Mouse (Mus musculus) MEL (cell line): ENCODE measurements around the gene Cables2. TPM values are rescaled to one million over a fixed set of nuclear protein-coding genes. Genes with fewer than 3 reads are reported as not detected.

Experiments
- DNase-seq: peaks from one replicate; pipeline ENCODE4 v3.0.0; 2011; ENCODE audit warnings: low read depth, low spot score
- H3K27ac ChIP-seq: 2 replicates; pipeline ENCODE4 v1.5.1; 2012; ENCODE audit warnings: low read depth, mild to moderate bottlenecking, control low read depth, low read length, moderate library complexity; ENCODE audit not compliant: control insufficient read depth
- H3K27me3 ChIP-seq, 2 experiments: fragments of 150-350 bp in 1 of 2; sonication (generic) in 1 of 2; 2 replicates each; pipeline ENCODE4 v1.6.1; 2012; ENCODE audit warnings: low read length in 2 of 2, mild to moderate bottlenecking in 2 of 2, improper control_type of control experiment in 1 of 2, moderate library complexity in 1 of 2; ENCODE audit not compliant: insufficient read depth in 2 of 2, control insufficient read depth in 1 of 2
- H3K36me3 ChIP-seq, 2 experiments: 2 replicates each; pipeline ENCODE4 v1.6.1; 2012 to 2014; ENCODE audit warnings: low read length in 2 of 2, improper control_type of control experiment in 1 of 2, inconsistent platforms in 1 of 2, mild to moderate bottlenecking in 1 of 2; ENCODE audit not compliant: insufficient read depth in 2 of 2, control insufficient read depth in 1 of 2
- H3K4me1 ChIP-seq, 2 experiments: fragments of 150-350 bp in 1 of 2; sonication (generic) in 1 of 2; 2 replicates each; pipeline ENCODE4 v1.6.1; 2012; ENCODE audit warnings: low read length in 2 of 2, improper control_type of control experiment in 1 of 2, mild to moderate bottlenecking in 1 of 2; ENCODE audit not compliant: insufficient read depth in 2 of 2, control insufficient read depth in 1 of 2
- H3K4me3 ChIP-seq, 2 experiments: fragments of 150-350 bp in 1 of 2; sonication (generic) in 1 of 2; 2 replicates each; pipeline ENCODE4 v1.5.1; 2012; ENCODE audit warnings: low read depth in 2 of 2, low read length in 2 of 2, mild to moderate bottlenecking in 2 of 2, moderate library complexity in 2 of 2, control low read depth in 1 of 2, improper control_type of control experiment in 1 of 2; ENCODE audit not compliant: control insufficient read depth in 1 of 2, insufficient read depth in 1 of 2
- H3K79me2 ChIP-seq: 2 replicates; pipeline ENCODE4 v1.6.1; 2012; ENCODE audit warnings: mild to moderate bottlenecking, low read length, moderate library complexity; ENCODE audit not compliant: control insufficient read depth, poor library complexity, insufficient read depth
- H3K9ac ChIP-seq: 2 replicates; pipeline ENCODE4 v1.6.1; 2012; ENCODE audit warnings: low read depth, mild to moderate bottlenecking, control low read depth, low read length, moderate library complexity; ENCODE audit not compliant: control insufficient read depth, poor library complexity, severe bottlenecking
- H3K9me3 ChIP-seq: fragments of 150-350 bp; sonication (generic); replicated peaks from 2 replicates; pipeline ENCODE4 v1.6.1; 2012; ENCODE audit warnings: mild to moderate bottlenecking, low read length, improper control_type of control experiment, moderate library complexity; ENCODE audit not compliant: insufficient read depth
- BHLHE40 ChIP-seq: IDR thresholded peaks from 2 replicates; pipeline ENCODE4 v1.6.1; 2012; ENCODE audit warnings: low read depth, mild to moderate bottlenecking, inconsistent platforms, low read length, improper control_type of control experiment, borderline replicate concordance
- CHD1 ChIP-seq: IDR thresholded peaks from 2 replicates; pipeline ENCODE4 v1.6.1; 2012; ENCODE audit warnings: low read depth, mild to moderate bottlenecking, inconsistent platforms, low read length, improper control_type of control experiment
- CTCF ChIP-seq, 3 experiments: IDR thresholded peaks in 2 of 3; conservative IDR thresholded peaks in 1 of 3; 2 replicates each; pipeline ENCODE4 v1.5.1; 2011 to 2012; ENCODE audit warnings: low read length in 3 of 3, low read depth in 2 of 3, mild to moderate bottlenecking in 2 of 3, improper control_type of control experiment in 1 of 3, inconsistent platforms in 1 of 3, mixed read lengths in 1 of 3, moderate library complexity in 1 of 3; ENCODE audit not compliant: control insufficient read depth in 1 of 3, insufficient read depth in 1 of 3, poor library complexity in 1 of 3, severe bottlenecking in 1 of 3
- E2F4 ChIP-seq: IDR thresholded peaks from 2 replicates; pipeline ENCODE4 v1.6.1; 2011; ENCODE audit warnings: low read depth, low read length, improper control_type of control experiment, borderline replicate concordance
- EP300 ChIP-seq, 2 experiments: IDR thresholded peaks; 2 replicates each; pipeline ENCODE4 v1.6.1; 2011; ENCODE audit warnings: improper control_type of control experiment in 2 of 2, low read length in 2 of 2, low read depth in 1 of 2, mild to moderate bottlenecking in 1 of 2
- GATA1 ChIP-seq: IDR thresholded peaks from 2 replicates; pipeline ENCODE4 v1.6.1; 2011; ENCODE audit warnings: low read depth, low read length, improper control_type of control experiment
- MAX ChIP-seq: IDR thresholded peaks from 2 replicates; pipeline ENCODE4 v1.6.1; 2011; ENCODE audit warnings: low read length, improper control_type of control experiment
- MEF2A ChIP-seq: IDR thresholded peaks from 2 replicates; pipeline ENCODE4 v1.6.1; 2014; ENCODE audit warnings: low read depth, mild to moderate bottlenecking, inconsistent platforms, low read length, improper control_type of control experiment; ENCODE audit not compliant: poor library complexity, insufficient replicate concordance, severe bottlenecking; ENCODE audit errors: extremely low read depth
- RAD21 ChIP-seq: IDR thresholded peaks from 2 replicates; pipeline ENCODE4 v1.6.1; 2011; ENCODE audit warnings: mild to moderate bottlenecking, low read depth, low read length, improper control_type of control experiment
- SIN3A ChIP-seq: IDR thresholded peaks from 2 replicates; pipeline ENCODE4 v1.6.1; 2012; ENCODE audit warnings: low read length, improper control_type of control experiment, inconsistent platforms
- SMC3 ChIP-seq: IDR thresholded peaks from 2 replicates; pipeline ENCODE4 v1.6.1; 2011; ENCODE audit warnings: low read depth, low read length, improper control_type of control experiment
- TCF12 ChIP-seq: IDR thresholded peaks from 2 replicates; pipeline ENCODE4 v1.6.1; 2014; ENCODE audit warnings: low read depth, mild to moderate bottlenecking, inconsistent platforms, low read length, improper control_type of control experiment, moderate library complexity
- USF1 ChIP-seq: IDR thresholded peaks from 2 replicates; pipeline ENCODE4 v1.6.1; 2014; ENCODE audit warnings: low read depth, mild to moderate bottlenecking, inconsistent platforms, low read length, improper control_type of control experiment, moderate library complexity
- USF2 ChIP-seq, 2 experiments: IDR thresholded peaks; 2 replicates each; pipeline ENCODE4 v1.6.1; 2011 to 2012; ENCODE audit warnings: improper control_type of control experiment in 2 of 2, low read length in 2 of 2, borderline replicate concordance in 1 of 2, inconsistent platforms in 1 of 2, low read depth in 1 of 2, mild to moderate bottlenecking in 1 of 2; ENCODE audit not compliant: insufficient read depth in 1 of 2
- ZC3H11A ChIP-seq: IDR thresholded peaks from 2 replicates; pipeline ENCODE4 v1.6.1; 2012; ENCODE audit warnings: low read depth, mild to moderate bottlenecking, inconsistent platforms, low read length, improper control_type of control experiment
- ZKSCAN1 ChIP-seq: IDR thresholded peaks from 2 replicates; pipeline ENCODE4 v1.6.1; 2012; ENCODE audit warnings: low read depth, mild to moderate bottlenecking, inconsistent platforms, low read length, improper control_type of control experiment, moderate library complexity
- ZNF384 ChIP-seq: IDR thresholded peaks from 2 replicates; pipeline ENCODE4 v1.6.1; 2012; ENCODE audit warnings: low read depth, mild to moderate bottlenecking, inconsistent platforms, low read length, improper control_type of control experiment
- polyA plus RNA-seq, 2 experiments: library from polyadenylated mRNA; stranded (reverse) in 1 of 2; unstranded in 1 of 2; fragments of >175 nt in 1 of 2; fragments of >200 nt in 1 of 2; gene quantifications; 2 replicates each; pipeline versions ENCODE4 v1.2.1 to v1.2.4; 2012; ENCODE audit warnings: low replicate concordance in 2 of 2, low read depth in 1 of 2; ENCODE audit not compliant: insufficient read length in 2 of 2, insufficient read depth in 1 of 2, missing spikeins in 1 of 2
- total RNA-seq: library from RNA; depleted of rRNA; stranded (reverse); fragments of 300-350 nt; gene quantifications from 2 replicates; pipeline ENCODE4 v1.2.3, GENCODE M21; 2012

Cables2 gene
- total and polyA plus RNA-seq, 3 experiments, result 10.7 to 16.7 TPM; not detected in 1

GRCm38 (mm10) chr2:180311147-180311546 is 37.9 kb upstream of the Cables2 start:
- TF ChIP-seq ZC3H11A (no peak), SMC3 (no peak), MAX (no peak)
- TF ChIP-seq, all 39 proteins: peak for 0
- Histone ChIP-seq H3K9me3 (no peaks in the 10 kb centered on the region), H3K4me1 (no peaks in the 10 kb centered on the region), H3K9ac (no peak overlapping the region), H3K36me3 (no peaks in the 10 kb centered on the region), H3K27ac (no peak overlapping the region), H3K4me3 (no peak overlapping the region), H3K79me2 (no peaks in the 10 kb centered on the region), H3K27me3 (no peaks in the 10 kb centered on the region; a peak in 1 of 4 replicates)
- no peak for DNase-seq

- H3K4me3 ChIP-seq, result no peak overlapping the region
- no peaks in the 10 kb centered on the region for H3K9me3 ChIP-seq
- no peaks in the 10 kb centered on the region; a peak in 1 of 4 replicates for H3K27me3 ChIP-seq
- TF ChIP-seq SIN3A (no peak), USF1 (no peak), GATA1 (no peak), MAX (no peak), ZKSCAN1 (no peak), BHLHE40 (no peak), ZC3H11A (no peak), CTCF (IDR thresholded peaks at IDR 0.05 in 2 of 3, conservative IDR thresholded peaks at IDR 0.05 in 1 of 3; ENCODE audit: control insufficient read depth in 1 of 3, insufficient read depth in 1 of 3, low read depth in 2 of 3, low read length in 3 of 3, poor library complexity in 1 of 3, severe bottlenecking in 1 of 3) (no peak), USF2 (IDR thresholded peaks at IDR 0.05; ENCODE audit: borderline replicate concordance in 1 of 2, insufficient read depth in 1 of 2, low read depth in 1 of 2, low read length in 2 of 2) (no peak)
- H3K9ac ChIP-seq, result no peak overlapping the region
- H3K27ac ChIP-seq, result no peak overlapping the region
- no peaks in the 10 kb centered on the region for H3K36me3 ChIP-seq
- H3K4me1 ChIP-seq, result no peaks in the 10 kb centered on the region
- H3K79me2 ChIP-seq, result no peaks in the 10 kb centered on the region
- no peak for DNase-seq
These were observed 34.4 kb upstream of the Cables2 start for GRCm38 (mm10) chr2:180307680-180308079.

GRCm38 (mm10) chr2:180306423-180307168 is 33.3 kb upstream of the Cables2 start:
- Histone ChIP-seq H3K9ac (no peak overlapping the region), H3K36me3 (no peaks in the 10 kb centered on the region), H3K27ac (no peak overlapping the region), H3K4me1 (no peaks in the 10 kb centered on the region), H3K9me3 (no peaks in the 10 kb centered on the region), H3K4me3 (no peak overlapping the region), H3K27me3 (no peaks in the 10 kb centered on the region), H3K79me2 (no peaks in the 10 kb centered on the region)
- TF ChIP-seq USF1 (no peak), ZC3H11A (no peak), CHD1 (no peak), USF2 (IDR thresholded peaks at IDR 0.05; ENCODE audit: borderline replicate concordance in 1 of 2, insufficient read depth in 1 of 2, low read depth in 1 of 2, low read length in 2 of 2) (no peak), EP300 (IDR thresholded peaks at IDR 0.05; ENCODE audit: low read depth in 1 of 2, low read length in 2 of 2) (no peak), TCF12 (no peak), RAD21 (no peak), E2F4 (no peak), MEF2A (no peak), ZNF384 (no peak)
- DNase-seq, result no peak
